Mouse (Mus musculus): ENCODE results near the gene 4933425L06Rik. TPM values are rescaled to one million over a fixed set of nuclear protein-coding genes. Genes with fewer than 3 reads are reported as not detected.

Gene 4933425L06Rik
- polyA plus RNA-seq (2014; fragmentation: Nextera tagmentation; extraction: Ambion mirVana), result not detected in 2 replicates

DNA sequence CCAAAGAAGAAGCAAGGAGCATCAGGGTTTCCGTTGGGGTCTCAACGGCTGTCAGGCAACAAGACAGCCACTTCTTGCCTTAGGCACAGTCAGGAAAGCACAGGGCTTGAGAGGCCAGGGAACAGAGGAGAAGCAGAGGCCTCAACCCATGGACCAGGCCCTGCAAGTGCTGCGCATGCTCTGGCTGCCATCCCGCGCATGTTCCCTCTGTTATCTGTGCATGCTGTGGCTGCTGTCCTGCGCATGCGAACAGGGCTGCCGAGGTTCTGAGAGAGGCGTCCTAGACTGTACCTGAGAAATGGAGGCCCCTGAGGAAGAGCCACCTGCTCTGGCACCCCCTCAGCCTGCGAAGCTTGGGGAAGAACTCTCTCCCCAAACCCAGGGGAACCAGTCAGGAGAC is at the start of gene 4933425L06Rik:
TSS of gene 4933425L06Rik (plus strand) at position 261 of the 400 bp plus-strand sequence.
- no peak within 1 kb of the TSS for H3K27ac ChIP-seq (ENCODE audit: low read depth, low read length)
- no peaks in the 10 kb centered on the region for H3K27me3 ChIP-seq (ENCODE audit: control insufficient read depth, insufficient read depth, low read length)
- H3K4me2 ChIP-seq (replicated peaks; ENCODE audit: low read depth, low read length), result no peak within 1 kb of the TSS
- H3K4me1 ChIP-seq (ENCODE audit: control insufficient read depth, insufficient read depth, low read length), result no peaks in the 10 kb centered on the region
- no peak within 1 kb of the TSS; the same call in 1 of the 2 replicates for H3K9ac ChIP-seq (ENCODE audit: low read depth, low read length)
- 86% methylated on average over 10 of the region's 10 CpGs for WGBS
- no peaks in the 10 kb centered on the region for H3K36me3 ChIP-seq (ENCODE audit: control insufficient read depth, insufficient read depth, low read length)
- no peaks in the 10 kb centered on the region for H3K9me3 ChIP-seq (ENCODE audit: control insufficient read depth, low read length)
- ATAC-seq (ENCODE audit: low FRiP score, low TSS enrichment), result no peak
- H3K4me3 ChIP-seq (ENCODE audit: low read length), result no peak within 1 kb of the TSS

GRCm38 (mm10) chr13:105037816-105038215 is 44.1 kb upstream of the 4933425L06Rik start:
- H3K36me3 ChIP-seq (ENCODE audit: control insufficient read depth, insufficient read depth, low read length), result no peaks in the 10 kb centered on the region
- H3K4me1 ChIP-seq (ENCODE audit: control insufficient read depth, insufficient read depth, low read length), result no peaks in the 10 kb centered on the region
- no peak overlapping the region for H3K4me2 ChIP-seq (replicated peaks; ENCODE audit: low read depth, low read length)
- WGBS, result 85% methylated on average over 12 of the region's 12 CpGs
- no peaks in the 10 kb centered on the region for H3K9me3 ChIP-seq (ENCODE audit: control insufficient read depth, low read length)
- H3K9ac ChIP-seq (ENCODE audit: low read depth, low read length), result no peak overlapping the region
- no peak overlapping the region for H3K4me3 ChIP-seq (ENCODE audit: low read length)
- H3K27ac ChIP-seq (ENCODE audit: low read depth, low read length), result no peak overlapping the region
- ATAC-seq (ENCODE audit: low FRiP score, low TSS enrichment), result no peak
- H3K27me3 ChIP-seq (ENCODE audit: control insufficient read depth, insufficient read depth, low read length), result no peaks in the 10 kb centered on the region

GRCm38 (mm10) chr13:105038334-105038733 is 43.6 kb upstream of the 4933425L06Rik start:
- H3K27ac ChIP-seq (ENCODE audit: low read depth, low read length), result no peak overlapping the region
- no peaks in the 10 kb centered on the region for H3K9me3 ChIP-seq (ENCODE audit: control insufficient read depth, low read length)

DNA sequence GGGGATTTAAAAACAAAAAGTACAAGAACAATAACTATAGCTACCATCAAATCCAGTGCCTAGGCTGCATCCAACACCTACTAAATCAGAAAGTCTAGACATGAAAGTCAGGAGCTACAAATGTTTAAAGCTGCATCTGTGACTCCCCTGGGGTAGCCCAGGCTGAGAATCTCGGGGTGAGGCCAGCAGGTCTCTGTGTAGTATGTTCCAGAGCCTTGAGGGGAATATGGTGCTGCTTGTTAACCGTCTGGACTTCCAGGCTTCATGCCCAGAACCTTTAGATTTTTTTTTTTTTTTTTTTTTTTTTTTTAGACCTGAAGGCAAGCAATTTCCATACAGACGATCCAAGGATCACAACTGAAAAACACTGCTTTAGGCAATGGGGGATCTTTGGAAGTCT is 38.0 kb upstream of the 4933425L06Rik start:
- ATAC-seq (ENCODE audit: low FRiP score, low TSS enrichment), result no peak
- Histone ChIP-seq H3K4me2 (replicated peaks; ENCODE audit: low read depth, low read length) (no peak overlapping the region), H3K36me3 (ENCODE audit: control insufficient read depth, insufficient read depth, low read length) (no peaks in the 10 kb centered on the region), H3K4me1 (ENCODE audit: control insufficient read depth, insufficient read depth, low read length) (no peaks in the 10 kb centered on the region), H3K27ac (ENCODE audit: low read depth, low read length) (no peak overlapping the region), H3K4me3 (ENCODE audit: low read length) (no peak overlapping the region), H3K27me3 (ENCODE audit: control insufficient read depth, insufficient read depth, low read length) (no peaks in the 10 kb centered on the region), H3K9ac (ENCODE audit: low read depth, low read length) (no peak overlapping the region), H3K9me3 (ENCODE audit: control insufficient read depth, low read length) (no peaks in the 10 kb centered on the region)
- WGBS, result 50% methylated on average over 3 of the region's 3 CpGs

More at GRCm38 (mm10) chr13:105038334-105038733, 43.6 kb upstream of the 4933425L06Rik start:
- ATAC-seq (ENCODE audit: low FRiP score, low TSS enrichment), result no peak
- WGBS, result 80% methylated on average over 5 of the region's 5 CpGs
- Histone ChIP-seq H3K9ac (ENCODE audit: low read depth, low read length) (no peak overlapping the region), H3K27me3 (ENCODE audit: control insufficient read depth, insufficient read depth, low read length) (no peaks in the 10 kb centered on the region), H3K4me3 (ENCODE audit: low read length) (no peak overlapping the region), H3K36me3 (ENCODE audit: control insufficient read depth, insufficient read depth, low read length) (no peaks in the 10 kb centered on the region), H3K4me1 (ENCODE audit: control insufficient read depth, insufficient read depth, low read length) (no peaks in the 10 kb centered on the region), H3K4me2 (replicated peaks; ENCODE audit: low read depth, low read length) (no peak overlapping the region)

GRCm38 (mm10) chr13:105047377-105047776 is 34.5 kb upstream of the 4933425L06Rik start:
- no peaks in the 10 kb centered on the region for H3K9me3 ChIP-seq (ENCODE audit: control insufficient read depth, low read length)
- no peaks in the 10 kb centered on the region for H3K36me3 ChIP-seq (ENCODE audit: control insufficient read depth, insufficient read depth, low read length)
- no peak overlapping the region for H3K4me2 ChIP-seq (replicated peaks; ENCODE audit: low read depth, low read length)
- H3K27me3 ChIP-seq (ENCODE audit: control insufficient read depth, insufficient read depth, low read length), result peaks cover under 1% of the 10 kb centered on the region; the same call in 1 of the 2 replicates
- H3K4me3 ChIP-seq (ENCODE audit: low read length), result no peak overlapping the region
- no peak for ATAC-seq (ENCODE audit: low FRiP score, low TSS enrichment)
- no peak overlapping the region for H3K27ac ChIP-seq (ENCODE audit: low read depth, low read length)
- H3K9ac ChIP-seq (ENCODE audit: low read depth, low read length), result no peak overlapping the region
- 57% methylated on average over 9 of the region's 9 CpGs for WGBS
- H3K4me1 ChIP-seq (ENCODE audit: control insufficient read depth, insufficient read depth, low read length), result no peaks in the 10 kb centered on the region

DNA sequence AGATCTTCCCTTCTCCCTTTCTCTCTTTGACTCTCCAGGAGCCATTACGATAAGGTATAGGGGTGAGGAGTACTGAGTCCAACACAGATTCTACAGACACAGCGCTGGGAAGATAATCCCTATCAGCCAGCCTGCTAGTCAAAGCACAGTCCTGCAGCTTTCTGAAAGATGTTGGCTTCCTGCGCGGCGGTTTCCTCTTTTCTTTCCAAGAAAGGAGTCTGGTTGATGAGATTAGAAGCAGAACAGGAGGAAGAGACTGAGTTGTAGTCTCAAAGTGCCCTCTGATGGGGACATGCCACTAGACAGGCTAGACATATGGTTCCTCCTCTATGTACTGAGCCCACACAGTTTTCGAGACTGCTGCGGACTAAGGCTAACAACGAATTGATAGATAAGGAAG is 33.3 kb upstream of the 4933425L06Rik start:
- H3K9me3 ChIP-seq (ENCODE audit: control insufficient read depth, low read length), result no peaks in the 10 kb centered on the region
- no peak overlapping the region for H3K9ac ChIP-seq (ENCODE audit: low read depth, low read length)
- H3K4me2 ChIP-seq (replicated peaks; ENCODE audit: low read depth, low read length), result no peak overlapping the region
- no peak overlapping the region for H3K27ac ChIP-seq (ENCODE audit: low read depth, low read length)
- no peaks in the 10 kb centered on the region for H3K4me1 ChIP-seq (ENCODE audit: control insufficient read depth, insufficient read depth, low read length)
- no peak overlapping the region for H3K4me3 ChIP-seq (ENCODE audit: low read length)
- no peak for ATAC-seq (ENCODE audit: low FRiP score, low TSS enrichment)
- WGBS, result 76% methylated on average over 8 of the region's 8 CpGs
- H3K36me3 ChIP-seq (ENCODE audit: control insufficient read depth, insufficient read depth, low read length), result no peaks in the 10 kb centered on the region
- H3K27me3 ChIP-seq (ENCODE audit: control insufficient read depth, insufficient read depth, low read length), result peaks cover 12% of the 10 kb centered on the region; the same call in 1 of the 2 replicates

DNA sequence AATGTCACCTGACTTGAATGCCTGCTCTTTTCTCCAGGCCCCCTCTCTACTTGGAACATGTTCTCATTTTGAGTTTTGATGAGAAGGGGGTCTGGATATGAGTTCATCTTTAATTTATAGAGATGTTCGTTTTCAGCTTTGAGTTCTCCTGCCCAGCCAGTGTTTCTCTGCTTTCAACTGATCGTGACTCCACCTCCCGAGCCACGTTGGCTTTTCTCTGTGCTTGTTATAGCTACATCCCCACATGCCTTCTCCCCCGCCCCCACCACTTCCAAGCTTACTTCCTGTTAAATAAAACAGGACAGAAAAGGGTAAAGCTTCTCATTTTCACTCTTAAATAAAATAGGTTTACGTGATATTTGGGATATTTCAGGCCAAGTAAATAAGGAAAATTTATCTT is 30.5 kb upstream of the 4933425L06Rik start:
- 51% methylated on average over 6 of the region's 6 CpGs for WGBS

GRCm38 (mm10) chr13:105053618-105054017 is 28.3 kb upstream of the 4933425L06Rik start:
- peak; percentile 22; the same call in 1 of the 2 replicates for ATAC-seq (ENCODE audit: low FRiP score, low TSS enrichment)
- Histone ChIP-seq H3K36me3 (ENCODE audit: control insufficient read depth, insufficient read depth, low read length) (no peaks in the 10 kb centered on the region), H3K4me3 (ENCODE audit: low read length) (peak overlapping the region; percentile 61), H3K4me2 (replicated peaks; ENCODE audit: low read depth, low read length) (peak overlapping the region; percentile 93), H3K27me3 (ENCODE audit: control insufficient read depth, insufficient read depth, low read length) (peaks cover 13% of the 10 kb centered on the region; the same call in 1 of the 2 replicates), H3K27ac (ENCODE audit: low read depth, low read length) (no peak overlapping the region), H3K9me3 (ENCODE audit: control insufficient read depth, low read length) (no peaks in the 10 kb centered on the region), H3K9ac (ENCODE audit: low read depth, low read length) (peak overlapping the region; percentile 57), H3K4me1 (ENCODE audit: control insufficient read depth, insufficient read depth, low read length) (peaks cover 8% of the 10 kb centered on the region; the same call in 1 of the 2 replicates)
- WGBS, result under 1% methylated on average over 12 of the region's 12 CpGs

More for the DNA sequence above, 30.5 kb upstream of the 4933425L06Rik start:
- Histone ChIP-seq H3K4me1 (ENCODE audit: control insufficient read depth, insufficient read depth, low read length) (peaks cover 8% of the 10 kb centered on the region; the same call in 1 of the 2 replicates), H3K27ac (ENCODE audit: low read depth, low read length) (no peak overlapping the region), H3K36me3 (ENCODE audit: control insufficient read depth, insufficient read depth, low read length) (no peaks in the 10 kb centered on the region), H3K4me3 (ENCODE audit: low read length) (no peak overlapping the region), H3K4me2 (replicated peaks; ENCODE audit: low read depth, low read length) (no peak overlapping the region), H3K9me3 (ENCODE audit: control insufficient read depth, low read length) (no peaks in the 10 kb centered on the region), H3K27me3 (ENCODE audit: control insufficient read depth, insufficient read depth, low read length) (peaks cover 13% of the 10 kb centered on the region; the same call in 1 of the 2 replicates), H3K9ac (ENCODE audit: low read depth, low read length) (no peak overlapping the region)
- ATAC-seq (ENCODE audit: low FRiP score, low TSS enrichment), result no peak

- peak within 1 kb of the TSS; percentile 8; the same call in 1 of the 2 replicates for H3K27ac ChIP-seq (ENCODE audit: low read depth, low read length)
- H3K9me3 ChIP-seq (ENCODE audit: control insufficient read depth, low read length), result no peaks in the 10 kb centered on the region
- peak within 1 kb of the TSS; percentile 57 for H3K9ac ChIP-seq (ENCODE audit: low read depth, low read length)
- peak within 1 kb of the TSS; percentile 93 for H3K4me2 ChIP-seq (replicated peaks; ENCODE audit: low read depth, low read length)
- peak; percentile 91 for ATAC-seq (ENCODE audit: low FRiP score, low TSS enrichment)
- WGBS, result under 1% methylated on average over 72 of the region's 75 CpGs
- H3K4me1 ChIP-seq (ENCODE audit: control insufficient read depth, insufficient read depth, low read length), result peaks cover 8% of the 10 kb centered on the region; the same call in 1 of the 2 replicates
- peaks cover 13% of the 10 kb centered on the region; the same call in 1 of the 2 replicates for H3K27me3 ChIP-seq (ENCODE audit: control insufficient read depth, insufficient read depth, low read length)
- H3K36me3 ChIP-seq (ENCODE audit: control insufficient read depth, insufficient read depth, low read length), result no peaks in the 10 kb centered on the region
- H3K4me3 ChIP-seq (ENCODE audit: low read length), result peak within 1 kb of the TSS; percentile 61
These were observed 27.6 kb upstream of the 4933425L06Rik start, which contains the start of gene Rgs7bp for GRCm38 (mm10) chr13:105054181-105054940. Gene Rgs7bp (minus strand): TSS chr13:105054930.

All from kidney, embryonic 14.5 days (tissue).